Mouse (Mus musculus) hindbrain, postnatal 0 days (tissue): ENCODE measurements around the gene Tnn. TPM values are rescaled to one million over a fixed set of nuclear protein-coding genes. Genes with fewer than 3 reads are reported as not detected.
A peak's percentile ranks its signal among the peaks of the same experiment; 100 is the strongest.

Experiments
- ATAC-seq: fragments of 200-750 bp; cut with Nextera tagmentation; 2 replicates; pipeline ENCODE4 v1.8.0; 2017; ENCODE audit warnings: mild to moderate bottlenecking, moderate TSS enrichment, moderate library complexity
- DNase-seq: peaks from one replicate; pipeline ENCODE4 v3.0.0-alpha.2; 2015; ENCODE audit warnings: low spot score
- H3K27ac ChIP-seq: fragments of 300-500 bp; sonication (generic); 2 replicates; pipeline ENCODE4 v1.5.1; 2014; ENCODE audit warnings: mild to moderate bottlenecking
- H3K27me3 ChIP-seq: fragments of 300-500 bp; sonication (generic); 2 replicates; pipeline ENCODE4 v1.6.1; 2014; ENCODE audit warnings: low read length, mixed read lengths; ENCODE audit not compliant: insufficient read depth
- H3K36me3 ChIP-seq: fragments of 300-500 bp; sonication (generic); 2 replicates; pipeline ENCODE4 v1.6.1; 2014; ENCODE audit warnings: low read length, mixed read lengths; ENCODE audit not compliant: insufficient read depth
- H3K4me1 ChIP-seq: fragments of 300-500 bp; sonication (generic); 2 replicates; pipeline ENCODE4 v1.6.1; 2014; ENCODE audit warnings: antibody characterized with exemption, low read length, mixed read lengths; ENCODE audit not compliant: insufficient read depth
- H3K4me2 ChIP-seq: fragments of 300-500 bp; sonication (generic); 2 replicates; pipeline ENCODE4 v1.6.1; 2014; ENCODE audit warnings: low read depth, mild to moderate bottlenecking, low read length, moderate library complexity, mixed read lengths
- H3K4me3 ChIP-seq: fragments of 300-500 bp; sonication (generic); 2 replicates; pipeline ENCODE4 v1.5.1; 2014; ENCODE audit warnings: low read length
- H3K9ac ChIP-seq: fragments of 300-500 bp; sonication (generic); replicated peaks from 2 replicates; pipeline ENCODE4 v1.6.1; 2014; ENCODE audit warnings: mild to moderate bottlenecking, low read length, moderate library complexity, mixed read lengths
- H3K9me3 ChIP-seq: fragments of 300-500 bp; sonication (generic); 2 replicates; pipeline ENCODE4 v1.6.1; 2016; ENCODE audit warnings: low read length, mixed read lengths
- CTCF ChIP-seq: IDR thresholded peaks from 2 replicates; pipeline ENCODE4 v1.5.1; 2016; ENCODE audit warnings: antibody characterized with exemption, control low read depth, low read depth
- WGBS: fragments of 180-500 bp; shearing (Covaris S2); extraction: QIAGEN DNeasy Blood & Tissue Kit; methylation state at CpG from one replicate; pipeline ENCODE4 v1.1.7; 2014; 5-methylcytosine and 5-hydroxymethylcytosine counted together
- polyA plus RNA-seq: library from polyadenylated mRNA; unstranded; fragments of >200 nt; fragmentation: Nextera tagmentation; extraction: Ambion mirVana; gene quantifications from 2 replicates; pipeline ENCODE4 v1.2.1, GENCODE M21; 2015
- total RNA-seq: library from RNA; depleted of rRNA; stranded (reverse); fragments of >200 nt; gene quantifications from 2 replicates; pipeline ENCODE4 v1.2.3, GENCODE M21; 2014

Tnn gene
- total and polyA plus RNA-seq, 2 experiments from 2014 or later = 0.09 to 0.84 TPM

DNA sequence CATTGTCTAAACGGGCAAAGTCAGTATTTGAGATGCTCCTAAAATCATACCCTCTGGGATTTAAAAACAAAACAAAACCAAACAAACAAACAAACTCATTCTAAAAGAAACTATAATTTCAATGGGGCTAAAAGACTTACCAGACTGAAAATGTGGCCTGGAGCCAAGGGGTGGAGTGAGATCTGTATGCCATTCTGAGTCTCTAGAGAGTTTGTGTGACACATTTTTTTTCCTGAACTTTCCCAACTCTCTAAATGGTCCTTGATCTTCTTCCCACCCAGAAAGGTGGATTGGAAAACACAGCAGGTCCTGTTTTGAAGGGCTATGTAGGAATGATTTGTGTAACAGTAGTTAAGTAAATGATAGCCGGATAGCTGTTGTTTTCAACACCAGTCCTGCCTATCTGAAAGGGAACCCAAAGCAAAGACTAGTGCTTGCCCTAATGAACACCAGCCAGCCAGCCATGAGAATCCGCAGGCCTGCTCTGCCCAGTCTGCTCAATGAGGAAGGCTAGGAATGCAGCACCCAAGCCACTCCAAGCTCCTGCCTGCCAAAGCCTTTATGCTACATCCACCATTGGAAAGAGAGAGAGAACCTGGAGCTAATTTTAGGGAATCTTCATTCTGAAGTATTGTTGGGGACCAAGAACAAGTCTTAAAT, 108.2 kb downstream of the Tnn start:
- H3K4me3 ChIP-seq = peak overlapping the region; percentile 42
- H3K4me2 ChIP-seq = peak overlapping the region; percentile 64
- ATAC-seq (no peak), DNase-seq (no peak)
- H3K9ac ChIP-seq = 0 out of 2 replicates have a peak overlapping the region, but pooled peaks have one; percentile 28
- no peaks in the 10 kb centered on the region for H3K9me3 ChIP-seq
- TF ChIP-seq CTCF = no peak
- no peaks in the 10 kb centered on the region for H3K27me3 ChIP-seq
- H3K27ac ChIP-seq = no peak overlapping the region
- 65% methylated on average over 3 of the region's 3 CpGs for WGBS
- H3K4me1 ChIP-seq = peaks cover 7% of the 10 kb centered on the region; the same call in 1 of the 2 replicates
- H3K36me3 ChIP-seq = no peaks in the 10 kb centered on the region

DNA sequence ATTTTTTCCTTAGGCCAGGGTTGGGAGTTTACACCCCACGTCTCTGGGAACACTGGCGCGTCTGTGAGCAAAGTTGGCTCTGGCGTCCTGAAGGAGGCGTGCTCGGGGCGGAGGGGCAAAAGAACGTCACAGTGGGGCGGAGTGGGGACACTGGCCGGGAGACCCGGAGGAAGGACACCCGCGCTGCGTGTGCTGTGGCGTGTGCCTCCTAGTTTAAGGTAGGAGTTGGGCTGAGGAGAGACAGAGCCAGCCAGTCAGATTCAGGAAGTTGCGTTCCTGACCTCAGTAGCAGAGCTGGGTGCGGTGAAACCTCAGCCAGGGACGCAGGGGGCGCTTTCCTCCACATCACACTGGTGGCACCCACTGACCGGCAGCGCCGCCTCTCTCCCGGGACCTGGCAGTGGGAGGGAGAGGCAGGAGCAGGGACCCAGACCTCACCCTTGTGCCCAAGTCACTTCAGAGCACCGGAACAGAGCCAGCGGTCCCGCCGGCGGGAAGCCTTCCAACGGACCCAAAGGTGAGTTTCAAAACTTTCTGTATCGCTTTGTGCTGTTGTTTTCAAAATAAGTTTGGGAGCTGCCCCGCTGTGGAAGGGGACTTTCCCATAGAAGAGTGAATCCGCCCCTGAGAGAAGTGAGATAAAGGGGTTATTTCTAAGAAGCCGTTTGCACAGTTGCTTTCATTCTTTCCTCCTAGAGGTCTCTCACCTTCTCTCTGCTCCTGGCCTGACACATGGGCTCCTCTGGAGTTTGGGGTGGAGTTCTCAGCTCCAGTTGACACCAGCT, 109.0 kb downstream of the Tnn start, which contains the start of gene 4930523C07Rik:
Gene 4930523C07Rik, plus strand, starts transcription at position 146 of the 785 bp plus-strand sequence.
- no peaks in the 10 kb centered on the region for H3K27me3 ChIP-seq
- H3K9ac ChIP-seq = peak within 1 kb of the TSS; percentile 28; the same call in 1 of the 2 replicates
- 0 out of 2 replicates have a peak within 1 kb of the TSS, but pooled peaks have one; percentile 7 for H3K27ac ChIP-seq
- ATAC-seq (peak; percentile 59; the same call in 1 of the 2 replicates), DNase-seq (peak; percentile 22)
- TF ChIP-seq CTCF = peak; percentile 54
- no peaks in the 10 kb centered on the region for H3K9me3 ChIP-seq
- peaks cover 7% of the 10 kb centered on the region; the same call in 1 of the 2 replicates for H3K4me1 ChIP-seq
- H3K4me3 ChIP-seq = peak within 1 kb of the TSS; percentile 42
- peak within 1 kb of the TSS; percentile 64 for H3K4me2 ChIP-seq
- WGBS = 5% methylated on average over 33 of the region's 33 CpGs
- H3K36me3 ChIP-seq = no peaks in the 10 kb centered on the region

DNA sequence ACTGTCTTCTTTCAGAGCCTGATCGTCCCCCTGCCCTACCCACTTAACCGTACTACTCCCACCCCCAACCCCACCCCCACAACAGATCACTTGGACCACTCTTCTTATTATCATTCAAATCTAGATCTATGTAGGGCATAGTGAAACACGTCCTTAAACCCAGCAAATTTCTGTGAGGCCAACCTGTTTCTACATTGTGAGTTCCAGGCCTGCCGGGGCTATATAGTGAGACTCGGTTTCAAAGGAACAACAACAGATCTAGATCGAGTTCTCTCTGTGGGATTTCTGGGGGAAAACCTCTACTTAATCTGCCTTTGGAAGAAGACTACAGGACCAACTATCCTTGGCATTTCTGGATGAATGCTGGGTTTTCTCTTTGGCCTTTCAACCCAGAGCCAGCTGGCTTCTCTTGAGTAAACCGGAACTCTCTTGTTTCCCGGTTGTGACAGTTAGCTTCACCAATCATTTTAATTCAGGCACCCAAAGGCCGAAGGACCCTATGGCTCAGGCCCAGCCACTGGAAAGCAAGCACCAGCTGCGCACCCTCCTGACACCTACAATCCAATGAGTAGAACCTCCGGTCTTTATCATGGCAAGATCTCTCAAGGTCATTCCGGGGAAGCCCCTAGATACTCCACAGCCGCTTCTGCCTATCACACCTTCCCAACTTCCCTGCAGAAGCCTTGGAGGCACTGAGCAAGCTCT, 110.0 kb downstream of the Tnn start:
- H3K4me3 ChIP-seq = no peak overlapping the region
- peak overlapping the region; percentile 64; the same call in 1 of the 2 replicates for H3K4me2 ChIP-seq
- 91% methylated on average over 13 of the region's 13 CpGs for WGBS
- ATAC-seq = 0 out of 2 replicates have a peak, but pooled peaks have one; percentile 12
- no peak for TF ChIP-seq CTCF
- H3K36me3 ChIP-seq = no peaks in the 10 kb centered on the region
- no peaks in the 10 kb centered on the region for H3K27me3 ChIP-seq
- H3K9ac ChIP-seq = no peak overlapping the region
- H3K9me3 ChIP-seq = no peaks in the 10 kb centered on the region
- DNase-seq = no peak
- no peak overlapping the region for H3K27ac ChIP-seq
- peaks cover 7% of the 10 kb centered on the region; the same call in 1 of the 2 replicates for H3K4me1 ChIP-seq

DNA sequence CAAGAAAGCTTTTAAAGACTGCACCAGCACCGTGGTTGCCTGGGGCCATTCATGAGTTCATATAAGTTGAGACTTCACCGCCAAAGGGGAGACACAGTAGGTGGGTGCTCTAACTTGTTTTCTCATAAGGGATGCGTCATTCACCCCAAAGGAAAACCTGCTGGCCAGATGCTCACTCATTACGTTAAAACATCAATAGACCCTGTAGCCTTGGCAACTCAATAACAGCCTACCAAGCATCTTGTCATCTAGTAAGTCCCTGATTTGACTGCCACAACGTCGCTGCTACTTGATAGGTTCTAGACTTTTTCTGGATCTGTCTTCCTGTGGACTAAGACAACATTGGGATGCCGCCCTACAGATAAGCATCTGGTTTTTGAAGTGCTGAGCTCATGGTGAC, 111.0 kb downstream of the Tnn start:
- TF ChIP-seq CTCF = no peak
- H3K9ac ChIP-seq = no peak overlapping the region
- peaks cover 7% of the 10 kb centered on the region; the same call in 1 of the 2 replicates for H3K4me1 ChIP-seq
- 73% methylated on average over 7 of the region's 7 CpGs for WGBS
- H3K27ac ChIP-seq = no peak overlapping the region
- no peaks in the 10 kb centered on the region for H3K9me3 ChIP-seq
- H3K36me3 ChIP-seq = no peaks in the 10 kb centered on the region
- no peak overlapping the region for H3K4me2 ChIP-seq
- no peak for DNase-seq
- no peaks in the 10 kb centered on the region for H3K27me3 ChIP-seq
- H3K4me3 ChIP-seq = no peak overlapping the region
- no peak for ATAC-seq

DNA sequence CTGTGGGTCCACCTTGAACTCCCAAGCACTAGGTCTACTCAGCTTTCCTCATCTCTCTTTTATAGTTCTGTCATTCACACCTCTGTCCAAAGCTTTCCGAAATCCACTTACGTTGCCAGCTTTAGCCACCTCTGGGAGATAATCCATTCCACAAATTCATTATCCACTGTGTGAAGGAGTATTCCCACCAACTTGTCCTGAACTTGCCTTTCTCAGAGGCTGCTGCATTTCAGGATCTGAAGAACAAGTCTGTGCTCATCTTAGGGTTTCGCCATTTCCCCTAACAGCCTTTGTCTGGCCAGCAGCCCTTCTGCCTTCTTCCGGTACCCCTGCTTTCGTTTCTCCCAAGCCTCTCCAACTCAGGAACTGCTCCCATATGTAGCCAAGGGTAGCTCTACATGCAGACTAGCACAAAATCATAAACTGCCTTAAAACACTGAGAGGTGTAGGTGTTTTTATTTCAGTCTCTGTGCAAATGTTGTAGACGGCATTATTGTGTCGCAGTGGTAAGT, 112.1 kb downstream of the Tnn start:
- Histone ChIP-seq H3K4me3 (no peak overlapping the region), H3K36me3 (no peaks in the 10 kb centered on the region), H3K9me3 (no peaks in the 10 kb centered on the region), H3K9ac (no peak overlapping the region), H3K27ac (no peak overlapping the region), H3K4me2 (no peak overlapping the region), H3K27me3 (no peaks in the 10 kb centered on the region), H3K4me1 (peaks cover 7% of the 10 kb centered on the region; the same call in 1 of the 2 replicates)
- WGBS = 96% methylated on average over 7 of the region's 7 CpGs
- no peak for ATAC-seq
- TF ChIP-seq CTCF = no peak
- no peak for DNase-seq

DNA sequence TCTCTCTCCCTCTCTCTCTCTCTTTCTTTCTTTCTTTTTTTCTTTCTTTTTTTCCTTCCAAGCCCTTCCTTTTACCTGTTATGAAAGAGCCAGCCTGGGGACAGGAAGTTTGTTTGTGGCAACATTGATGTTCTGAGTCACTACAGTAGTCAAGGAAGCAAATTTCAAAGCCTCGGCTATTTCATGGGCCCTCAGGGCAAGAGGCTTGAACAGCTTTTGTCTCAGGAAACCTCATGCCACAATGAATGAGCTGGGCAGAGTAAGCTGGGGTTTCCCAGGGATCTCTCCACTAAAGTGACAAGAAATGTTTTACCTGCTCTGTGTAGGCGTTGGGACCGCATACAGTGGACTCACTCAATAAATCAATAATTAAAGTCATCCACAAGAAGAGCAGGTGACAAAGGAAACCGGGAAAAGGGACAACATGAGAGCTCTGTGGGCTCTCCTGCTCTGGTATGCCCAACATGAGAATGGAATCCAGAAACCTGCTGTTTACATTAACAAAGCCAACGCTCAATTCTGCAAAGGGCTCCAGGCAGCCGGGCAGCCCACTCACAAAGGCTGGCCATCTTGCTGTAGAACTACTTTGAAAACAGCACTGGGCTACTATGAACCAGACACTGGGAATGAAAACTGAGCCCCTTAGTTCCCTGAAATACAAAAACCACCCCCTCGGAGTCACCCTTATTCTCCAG, 113.3 kb downstream of the Tnn start:
- 50% methylated on average over 7 of the region's 7 CpGs for WGBS
- no peak for TF ChIP-seq CTCF
- ATAC-seq = no peak

More for the DNA sequence above, 113.3 kb downstream of the Tnn start:
- DNase-seq = no peak
- H3K4me2 ChIP-seq = no peak overlapping the region
- no peak overlapping the region for H3K4me3 ChIP-seq
- no peaks in the 10 kb centered on the region for H3K36me3 ChIP-seq
- no peak overlapping the region for H3K9ac ChIP-seq
- H3K4me1 ChIP-seq = peaks cover 7% of the 10 kb centered on the region; the same call in 1 of the 2 replicates
- no peaks in the 10 kb centered on the region for H3K9me3 ChIP-seq
- H3K27ac ChIP-seq = no peak overlapping the region
- no peaks in the 10 kb centered on the region for H3K27me3 ChIP-seq
